Mouse (Mus musculus): Measurements from ENCODE around the gene Fstl4.

Gene Fstl4

GRCm38 (mm10) chr11:53096871-53097270 is 332.4 kb downstream of the Fstl4 start:
- DNase-seq, result no peak

GRCm38 (mm10) chr11:53097331-53097730 is 332.9 kb downstream of the Fstl4 start:
- no peak for DNase-seq

- no peak for DNase-seq
Observed at GRCm38 (mm10) chr11:53097870-53098269, 333.4 kb downstream of the Fstl4 start.

GRCm38 (mm10) chr11:53098780-53099198 is 334.4 kb downstream of the Fstl4 start:
- no peak for DNase-seq

- DNase-seq, result no peak
Observed at GRCm38 (mm10) chr11:53099322-53099721, 334.9 kb downstream of the Fstl4 start.

- peak; percentile 45 for DNase-seq
Observed at GRCm38 (mm10) chr11:53101732-53102131, 337.3 kb downstream of the Fstl4 start.

GRCm38 (mm10) chr11:53103601-53104325 is 339.3 kb downstream of the Fstl4 start:
- DNase-seq, result peak; percentile 59

- no peak for DNase-seq
Observed at GRCm38 (mm10) chr11:53107706-53108105, 343.3 kb downstream of the Fstl4 start.

GRCm38 (mm10) chr11:53108798-53109197 is 344.4 kb downstream of the Fstl4 start:
- DNase-seq, result no peak

- DNase-seq, result peak; percentile 60
Observed at GRCm38 (mm10) chr11:53109701-53110467, 345.4 kb downstream of the Fstl4 start.

- no peak for DNase-seq
Observed at GRCm38 (mm10) chr11:53115711-53116110, 351.3 kb downstream of the Fstl4 start.

GRCm38 (mm10) chr11:53116356-53116755 is 351.9 kb downstream of the Fstl4 start:
- DNase-seq, result no peak

- DNase-seq, result no peak
Observed at GRCm38 (mm10) chr11:53118226-53118965, 354.0 kb downstream of the Fstl4 start.

GRCm38 (mm10) chr11:53119966-53120365 is 355.5 kb downstream of the Fstl4 start:
- no peak for DNase-seq

- peak; percentile 51 for DNase-seq
Observed at GRCm38 (mm10) chr11:53121208-53121607, 356.8 kb downstream of the Fstl4 start.

GRCm38 (mm10) chr11:53124799-53125198 is 360.4 kb downstream of the Fstl4 start:
- no peak for DNase-seq

- DNase-seq, result no peak
Observed at GRCm38 (mm10) chr11:53126660-53127059, 362.2 kb downstream of the Fstl4 start.

- no peak for DNase-seq
Observed at GRCm38 (mm10) chr11:53128661-53129060, 364.2 kb downstream of the Fstl4 start.

- no peak for DNase-seq
Observed at GRCm38 (mm10) chr11:53132406-53133035, 368.1 kb downstream of the Fstl4 start.

GRCm38 (mm10) chr11:53136371-53136770 is 371.9 kb downstream of the Fstl4 start:
- no peak for DNase-seq

- no peak for DNase-seq
Observed at GRCm38 (mm10) chr11:53137381-53137780, 372.9 kb downstream of the Fstl4 start.

GRCm38 (mm10) chr11:53138212-53138611 is 373.8 kb downstream of the Fstl4 start:
- DNase-seq, result no peak

- DNase-seq, result no peak
Observed at GRCm38 (mm10) chr11:53139666-53140065, 375.2 kb downstream of the Fstl4 start.

Data from kidney, adult 18-20 months (tissue).